Mouse (Mus musculus) neural tube, embryonic 11.5 days (tissue): Measurements from ENCODE around the gene Fam20c. TPM values are rescaled to one million over a fixed set of nuclear protein-coding genes. Genes with fewer than 3 reads are reported as not detected.

Experiments
- ATAC-seq: fragments of 200-750 bp; cut with Nextera tagmentation; 2 replicates; pipeline ENCODE4 v1.8.0; 2017; ENCODE audit warnings: moderate number of reproducible peaks, mild to moderate bottlenecking, moderate TSS enrichment, moderate library complexity; ENCODE audit not compliant: insufficient read depth, low FRiP score, low TSS enrichment
- DNase-seq: peaks from one replicate; pipeline ENCODE4 v3.0.0-alpha.2; 2015; ENCODE audit warnings: low spot score
- H3K27ac ChIP-seq: fragments of 300-500 bp; sonication (generic); 2 replicates; pipeline ENCODE4 v1.5.1; 2014; ENCODE audit warnings: low read depth, mild to moderate bottlenecking, low read length
- H3K27me3 ChIP-seq: fragments of 300-500 bp; sonication (generic); 2 replicates; pipeline ENCODE4 v1.6.1; 2014; ENCODE audit warnings: mild to moderate bottlenecking, low read length, mixed read lengths; ENCODE audit not compliant: control insufficient read depth, insufficient read depth
- H3K36me3 ChIP-seq: fragments of 300-500 bp; sonication (generic); 2 replicates; pipeline ENCODE4 v1.6.1; 2014; ENCODE audit warnings: mild to moderate bottlenecking, low read length, moderate library complexity, mixed read lengths; ENCODE audit not compliant: control insufficient read depth, insufficient read depth
- H3K4me1 ChIP-seq: fragments of 300-500 bp; sonication (generic); 2 replicates; pipeline ENCODE4 v1.6.1; 2014; ENCODE audit warnings: low read length, mixed read lengths; ENCODE audit not compliant: control insufficient read depth, insufficient read depth
- H3K4me2 ChIP-seq: fragments of 300-500 bp; sonication (generic); 2 replicates; pipeline ENCODE4 v1.6.1; 2014; ENCODE audit warnings: low read depth, mild to moderate bottlenecking, moderate library complexity
- H3K4me3 ChIP-seq: fragments of 300-500 bp; sonication (generic); 2 replicates; pipeline ENCODE4 v1.5.1; 2014; ENCODE audit warnings: low read depth, low read length
- H3K9ac ChIP-seq: fragments of 300-500 bp; sonication (generic); 2 replicates; pipeline ENCODE4 v1.6.1; 2014; ENCODE audit warnings: mild to moderate bottlenecking, low read length
- H3K9me3 ChIP-seq: fragments of 300-500 bp; sonication (generic); 2 replicates; pipeline ENCODE4 v1.6.1; 2016; ENCODE audit warnings: low read length; ENCODE audit not compliant: control insufficient read depth
- WGBS: fragments of 180-500 bp; shearing (Covaris S2); extraction: QIAGEN DNeasy Blood & Tissue Kit; methylation state at CpG from one replicate; pipeline ENCODE4 v1.1.7; 2014; 5-methylcytosine and 5-hydroxymethylcytosine counted together
- polyA plus RNA-seq: library from polyadenylated mRNA; unstranded; fragments of >200 nt; fragmentation: Nextera tagmentation; extraction: Ambion mirVana; gene quantifications from 2 replicates; pipeline ENCODE4 v1.2.1, GENCODE M21; 2014

Fam20c gene
- polyA plus RNA-seq, 1 experiment from 2014 or later: 28.2 TPM

- Histone ChIP-seq H3K27ac (no peak overlapping the region), H3K4me1 (no peaks in the 10 kb centered on the region), H3K4me2 (no peak overlapping the region), H3K27me3 (no peaks in the 10 kb centered on the region), H3K36me3 (no peaks in the 10 kb centered on the region), H3K9me3 (no peaks in the 10 kb centered on the region), H3K9ac (no peak overlapping the region), H3K4me3 (no peak overlapping the region)
- WGBS: 65% methylated on average over 9 of the region's 9 CpGs
- no peak for ATAC-seq
- no peak for DNase-seq
Observed at GRCm38 (mm10) chr5:138843168-138843824, 89.0 kb downstream of the Fam20c start.

- Histone ChIP-seq H3K27ac (no peak overlapping the region), H3K36me3 (no peaks in the 10 kb centered on the region), H3K4me3 (no peak overlapping the region), H3K4me1 (no peaks in the 10 kb centered on the region), H3K9me3 (no peaks in the 10 kb centered on the region), H3K4me2 (no peak overlapping the region), H3K27me3 (no peaks in the 10 kb centered on the region), H3K9ac (no peak overlapping the region)
- ATAC-seq (no peak), DNase-seq (no peak)
- 44% methylated on average over 4 of the region's 4 CpGs for WGBS
Observed at GRCm38 (mm10) chr5:138846506-138846905, 92.2 kb downstream of the Fam20c start.

GRCm38 (mm10) chr5:138848102-138848501, 93.8 kb downstream of the Fam20c start:
- peak; percentile 65; the same call in 1 of the 2 replicates for ATAC-seq
- Histone ChIP-seq H3K27ac (no peak overlapping the region), H3K9me3 (no peaks in the 10 kb centered on the region), H3K36me3 (no peaks in the 10 kb centered on the region), H3K4me1 (no peaks in the 10 kb centered on the region), H3K4me2 (no peak overlapping the region), H3K27me3 (no peaks in the 10 kb centered on the region), H3K4me3 (no peak overlapping the region), H3K9ac (no peak overlapping the region)
- 3% methylated on average over 7 of the region's 7 CpGs for WGBS
- peak; percentile 91 for DNase-seq

- no peaks in the 10 kb centered on the region for H3K27me3 ChIP-seq
- no peaks in the 10 kb centered on the region for H3K36me3 ChIP-seq
- DNase-seq (no peak), ATAC-seq (no peak)
- H3K4me3 ChIP-seq: no peak overlapping the region
- H3K9ac ChIP-seq: no peak overlapping the region
- 80% methylated on average over 23 of the region's 23 CpGs for WGBS
- H3K27ac ChIP-seq: no peak overlapping the region
- H3K4me2 ChIP-seq: no peak overlapping the region
- no peaks in the 10 kb centered on the region for H3K4me1 ChIP-seq
- H3K9me3 ChIP-seq: no peaks in the 10 kb centered on the region
Observed at GRCm38 (mm10) chr5:138849682-138850461, 95.6 kb downstream of the Fam20c start.

GRCm38 (mm10) chr5:138850462-138850844, 96.1 kb downstream of the Fam20c start:
- Histone ChIP-seq H3K36me3 (no peaks in the 10 kb centered on the region), H3K4me3 (no peak overlapping the region), H3K9ac (no peak overlapping the region), H3K9me3 (no peaks in the 10 kb centered on the region), H3K27me3 (no peaks in the 10 kb centered on the region), H3K4me1 (no peaks in the 10 kb centered on the region), H3K4me2 (no peak overlapping the region), H3K27ac (no peak overlapping the region)
- WGBS: 88% methylated on average over 5 of the region's 5 CpGs
- no peak for ATAC-seq
- DNase-seq: no peak

GRCm38 (mm10) chr5:138851296-138851780, 97.0 kb downstream of the Fam20c start:
- no peak overlapping the region for H3K4me3 ChIP-seq
- no peaks in the 10 kb centered on the region for H3K4me1 ChIP-seq
- DNase-seq (no peak), ATAC-seq (no peak)
- H3K36me3 ChIP-seq: no peaks in the 10 kb centered on the region
- H3K4me2 ChIP-seq: no peak overlapping the region
- H3K27me3 ChIP-seq: no peaks in the 10 kb centered on the region
- WGBS: 92% methylated on average over 5 of the region's 5 CpGs
- no peaks in the 10 kb centered on the region for H3K9me3 ChIP-seq
- no peak overlapping the region for H3K27ac ChIP-seq
- no peak overlapping the region for H3K9ac ChIP-seq

GRCm38 (mm10) chr5:138852151-138852550, 97.8 kb downstream of the Fam20c start:
- Histone ChIP-seq H3K27me3 (no peaks in the 10 kb centered on the region), H3K9ac (no peak overlapping the region), H3K4me3 (no peak overlapping the region), H3K4me2 (no peak overlapping the region), H3K9me3 (no peaks in the 10 kb centered on the region), H3K27ac (no peak overlapping the region), H3K36me3 (no peaks in the 10 kb centered on the region), H3K4me1 (no peaks in the 10 kb centered on the region)
- no peak for DNase-seq
- no peak for ATAC-seq
- WGBS: 53% methylated on average over 4 of the region's 4 CpGs

GRCm38 (mm10) chr5:138853349-138853748, 99.0 kb downstream of the Fam20c start:
- Histone ChIP-seq H3K9ac (no peak overlapping the region), H3K27ac (no peak overlapping the region), H3K27me3 (no peaks in the 10 kb centered on the region), H3K36me3 (no peaks in the 10 kb centered on the region), H3K4me3 (no peak overlapping the region), H3K9me3 (no peaks in the 10 kb centered on the region), H3K4me2 (no peak overlapping the region), H3K4me1 (no peaks in the 10 kb centered on the region)
- ATAC-seq (no peak), DNase-seq (no peak)
- WGBS: 82% methylated on average over 2 of the region's 2 CpGs
